Mouse (Mus musculus) large intestine, adult 2 months (tissue): ENCODE measurements at regions not wholly inside any gene's neighbourhood (a gene's known extent, or its start where the extent isn't known, plus 50 kb on each side); places are given as distances from the start of the nearest gene placed in this dataset.

Source experiments
- DNase-seq: peaks from one replicate; pipeline ENCODE4 v3.0.0-alpha.2; 2012; ENCODE audit warnings: low read depth, low spot score
- WGBS: fragments of 180-500 bp; shearing (Covaris S2); methylation state at CpG from one replicate; pipeline ENCODE4 v1.1.7; 2018; 5-methylcytosine and 5-hydroxymethylcytosine counted together

DNA sequence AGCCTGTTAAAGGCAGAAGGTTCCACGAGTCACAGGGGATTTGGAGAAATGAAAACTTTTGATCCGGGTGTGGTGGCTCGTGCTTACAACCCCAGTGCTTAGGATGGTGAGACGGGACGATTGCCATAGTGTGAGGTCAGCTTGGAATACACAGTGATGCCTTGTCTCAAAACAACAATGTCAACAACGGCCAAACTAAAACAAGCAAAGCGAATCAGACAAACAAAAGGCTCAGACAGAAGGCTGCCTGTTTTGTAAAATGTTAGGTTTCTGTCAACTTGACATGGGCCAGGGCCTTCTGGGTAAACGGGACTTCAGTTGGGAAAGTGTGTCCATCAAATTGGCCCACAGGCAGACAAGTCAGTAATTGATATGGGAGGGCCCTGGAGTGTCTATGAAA is 201.6 kb downstream of the Etnk1 start:
- DNase-seq = no peak
- WGBS = 53% methylated on average over 8 of the region's 8 CpGs

GRCm38 (mm10) chr6:143372487-143372886 is 205.5 kb downstream of the Etnk1 start:
- no peak for DNase-seq
- 67% methylated on average over 5 of the region's 5 CpGs for WGBS

DNA sequence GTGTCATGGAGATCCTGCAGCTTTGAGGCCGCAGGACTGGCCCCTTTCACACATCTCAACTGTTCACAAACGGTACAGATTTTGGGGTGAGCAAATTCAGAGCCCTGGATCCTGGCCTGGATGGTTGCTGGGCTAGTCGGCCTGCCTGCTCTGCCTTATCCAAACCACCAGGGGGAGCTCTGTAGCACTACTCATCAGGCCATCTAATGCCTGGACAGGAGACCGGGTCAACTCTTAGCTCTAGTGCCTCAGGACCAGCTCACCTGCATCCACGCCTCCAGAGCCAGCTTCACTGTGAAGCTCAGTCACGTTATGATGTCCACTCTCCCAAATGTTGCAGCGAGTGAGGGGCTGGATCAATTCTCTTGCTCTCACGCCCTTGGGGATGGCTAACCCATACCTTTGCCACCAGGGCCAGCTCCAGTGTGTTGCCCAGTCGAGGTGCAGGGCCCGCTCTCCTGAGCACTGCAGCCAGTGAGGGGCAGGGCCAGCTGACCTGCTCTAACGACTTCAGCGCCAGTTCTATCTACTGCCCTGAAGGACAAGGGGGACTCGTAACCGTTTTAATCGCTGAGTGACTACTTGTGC is 206.8 kb downstream of the Etnk1 start:
- peak; percentile 22 for DNase-seq
- 58% methylated on average over 15 of the region's 15 CpGs for WGBS

DNA sequence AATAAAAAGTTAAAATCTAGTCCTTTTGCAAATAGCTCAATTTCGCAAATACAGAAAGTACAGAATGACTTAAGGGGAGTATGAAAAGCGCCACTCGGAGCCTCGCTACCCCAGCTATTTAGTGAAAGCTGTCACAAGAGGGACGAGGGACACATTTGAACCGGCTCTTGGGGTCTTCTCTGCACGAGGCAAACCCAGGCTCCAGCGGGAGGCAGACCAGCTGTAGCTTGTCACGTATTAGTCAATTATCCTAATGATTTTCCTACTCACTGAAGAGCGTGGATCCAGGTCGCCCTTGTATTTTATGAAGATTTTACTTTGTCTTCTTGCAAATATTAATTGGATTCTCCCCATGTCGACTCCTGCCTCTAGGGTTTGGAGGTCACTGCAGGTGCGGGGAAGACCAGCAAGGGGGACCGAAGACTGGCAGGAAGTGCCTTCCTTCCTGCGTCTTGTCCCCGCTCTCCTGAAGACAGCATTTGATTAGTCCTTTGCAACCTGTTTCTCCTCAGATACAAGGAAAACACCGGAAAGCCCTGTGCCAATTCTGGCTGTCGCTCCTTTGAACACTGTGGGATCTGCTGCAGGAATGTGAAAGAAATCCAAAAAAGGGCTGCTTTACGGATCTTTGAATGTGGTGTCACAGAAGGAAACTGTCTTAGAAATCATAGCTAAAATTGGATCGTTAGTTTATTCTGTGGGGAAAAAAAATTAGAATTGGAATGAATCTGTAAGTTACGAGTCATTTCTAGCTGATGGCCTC is 209.1 kb downstream of the Etnk1 start:
- WGBS = 84% methylated on average over 21 of the region's 21 CpGs
- DNase-seq = no peak

DNA sequence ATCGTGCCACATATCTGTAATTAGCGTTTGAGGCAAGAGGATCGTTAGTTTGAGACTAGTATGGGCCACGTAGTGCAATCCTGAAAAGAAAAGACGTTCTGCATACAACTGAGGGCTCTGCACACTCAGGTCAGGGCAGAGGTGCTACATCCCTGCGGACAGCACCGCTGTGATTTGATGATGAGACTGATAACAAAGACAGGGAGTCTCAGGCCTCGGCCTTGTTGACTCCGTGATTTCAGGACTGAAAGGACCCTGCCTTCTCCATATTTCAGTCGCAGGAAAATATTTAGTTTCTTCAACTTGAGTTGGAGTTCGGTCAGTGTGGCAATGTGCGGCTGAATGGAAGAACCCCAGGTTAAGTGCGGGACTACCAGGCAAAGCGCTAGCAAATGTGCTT is 210.1 kb downstream of the Etnk1 start:
- WGBS = 89% methylated on average over 14 of the region's 14 CpGs

GRCm38 (mm10) chr6:143378126-143378525 is 211.1 kb downstream of the Etnk1 start:
- no peak for DNase-seq
- WGBS = 93% methylated on average over 9 of the region's 9 CpGs

More for the DNA sequence above, 210.1 kb downstream of the Etnk1 start:
- DNase-seq = no peak

- 87% methylated on average over 3 of the region's 3 CpGs for WGBS
- DNase-seq = no peak
Observed at GRCm38 (mm10) chr6:143380490-143380889, 213.5 kb downstream of the Etnk1 start.

DNA sequence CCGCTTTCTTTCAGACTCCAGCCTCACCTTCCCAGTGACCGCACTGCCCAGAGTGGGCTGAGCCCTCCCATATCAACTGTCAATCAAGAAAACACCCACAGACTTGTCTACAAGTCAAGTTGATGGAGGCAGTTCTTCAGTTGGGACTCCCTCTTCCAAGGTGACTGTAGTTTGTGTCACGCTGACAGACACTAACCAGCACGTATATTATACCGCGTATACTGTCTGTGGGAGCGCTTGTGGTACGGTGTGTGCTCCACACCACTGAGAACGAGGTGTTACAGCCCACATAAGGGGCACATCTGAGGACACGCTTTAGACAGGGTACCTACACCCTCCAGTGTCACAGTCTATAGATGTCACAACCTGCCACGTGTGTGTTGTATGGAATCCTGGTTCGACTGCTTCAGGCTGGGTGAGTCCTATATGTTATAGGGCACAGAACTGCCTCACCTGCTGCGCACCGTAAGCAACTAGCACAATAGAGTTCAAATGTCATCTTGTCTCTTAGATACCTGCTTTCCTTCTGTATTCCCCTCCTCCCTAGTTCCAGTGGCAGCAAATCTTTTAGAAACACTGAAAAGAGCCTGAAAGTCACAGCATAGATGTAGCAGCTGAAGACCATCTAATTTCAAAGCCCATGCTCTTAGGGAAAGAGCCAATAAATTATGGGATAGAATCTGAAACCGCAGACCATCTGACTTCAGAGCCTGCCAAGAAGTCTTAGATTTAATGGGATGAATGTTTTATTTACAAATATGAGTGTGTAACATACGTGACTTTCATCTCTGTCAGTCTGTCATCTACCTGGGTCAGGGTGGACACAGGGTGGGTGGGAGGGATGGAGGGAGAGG is 219.8 kb downstream of the Etnk1 start:
- DNase-seq = no peak
- 85% methylated on average over 16 of the region's 16 CpGs for WGBS

DNA sequence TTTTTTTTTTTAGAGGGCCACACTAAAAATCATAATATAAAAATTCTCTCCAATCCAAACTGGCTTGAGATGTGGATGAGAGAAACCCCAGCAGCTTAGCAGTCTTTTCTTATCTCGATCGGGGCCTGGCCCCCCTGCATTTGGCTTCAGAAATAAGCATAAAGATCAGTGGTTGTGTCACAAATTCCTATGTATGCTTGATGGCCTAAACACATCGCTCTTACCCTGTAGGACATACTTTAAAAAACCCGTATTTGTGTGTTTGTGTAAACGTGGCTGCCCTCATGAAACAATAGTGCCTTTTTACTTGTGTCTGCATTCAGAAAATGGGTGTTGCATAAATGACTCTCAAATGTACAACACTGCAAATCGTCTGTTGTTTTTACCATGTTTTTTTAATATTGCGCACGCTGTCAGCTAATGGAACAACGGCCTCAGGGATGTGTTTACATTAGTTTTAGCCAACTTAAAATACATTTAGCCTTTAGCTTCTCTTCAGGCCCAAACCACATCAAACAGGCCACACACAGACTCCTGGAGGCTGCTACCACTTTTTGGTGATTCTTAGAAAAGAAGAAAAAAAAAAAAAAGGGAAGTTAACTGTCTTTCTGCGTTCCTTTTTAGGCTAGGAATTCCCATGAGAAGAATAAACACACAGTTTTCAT is 226.7 kb downstream of the Etnk1 start:
- 61% methylated on average over 10 of the region's 10 CpGs for WGBS
- DNase-seq = no peak

GRCm38 (mm10) chr6:143394377-143394776 is 227.4 kb downstream of the Etnk1 start:
- 85% methylated on average over 15 of the region's 15 CpGs for WGBS
- no peak for DNase-seq

DNA sequence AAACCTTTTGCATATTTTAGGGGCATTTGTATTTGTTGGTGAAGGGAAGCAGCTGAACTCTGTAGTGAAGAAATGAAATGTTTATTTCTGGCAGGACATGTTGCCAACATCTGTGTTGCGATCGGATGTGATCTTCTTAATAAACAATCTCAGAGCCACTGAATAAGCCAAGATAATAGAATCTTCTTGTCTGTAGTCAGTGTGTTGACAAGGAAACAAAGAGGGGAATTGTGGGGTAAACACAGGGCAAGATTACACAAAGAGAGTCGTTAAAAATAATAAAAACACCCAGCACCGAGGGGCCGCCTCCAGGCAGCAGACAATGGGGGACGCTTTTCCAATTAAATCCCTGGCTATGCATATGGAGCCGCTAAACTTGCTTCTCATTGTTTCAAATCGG is 234.4 kb downstream of the Etnk1 start:
- WGBS = 41% methylated on average over 8 of the region's 8 CpGs
- DNase-seq = no peak

DNA sequence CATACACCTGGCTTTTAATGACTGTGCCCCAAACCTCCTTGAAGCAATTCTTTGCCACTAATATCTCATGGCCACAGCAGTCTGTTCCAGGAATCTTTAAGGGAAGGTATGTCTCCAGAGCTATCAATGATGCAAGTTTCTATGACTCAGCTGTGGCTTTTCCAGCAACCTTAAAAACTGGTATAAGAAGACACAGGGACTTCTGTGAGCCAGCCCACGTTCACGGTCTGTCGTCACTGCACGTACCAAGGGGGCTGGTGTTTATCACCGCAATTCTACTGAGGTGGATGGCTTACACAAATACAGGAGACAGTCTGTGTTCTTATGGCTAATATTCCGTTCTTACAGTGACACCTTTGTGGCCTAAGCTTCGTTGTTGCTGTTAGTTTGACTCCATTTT is 234.9 kb downstream of the Etnk1 start:
- no peak for DNase-seq
- WGBS = 73% methylated on average over 7 of the region's 7 CpGs

DNA sequence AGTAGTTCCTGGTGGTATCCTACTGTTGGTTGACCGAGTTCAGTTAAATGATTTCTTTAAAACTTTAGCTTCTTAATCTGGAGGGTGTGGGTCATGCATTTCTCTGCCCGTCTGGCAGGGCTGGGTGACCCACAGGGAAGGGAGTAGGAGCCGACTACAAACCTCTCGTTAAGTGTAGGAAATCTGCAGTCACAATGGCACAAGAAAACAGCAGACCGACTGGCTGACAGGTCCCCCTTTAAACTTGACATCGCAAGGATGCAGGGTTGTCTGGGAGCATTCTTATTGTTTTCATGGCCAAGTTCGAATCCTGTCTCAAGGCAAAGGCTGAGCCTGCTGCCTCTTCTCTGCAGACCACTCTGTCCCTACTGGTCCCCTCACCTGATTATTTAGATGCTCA is 235.7 kb downstream of the Etnk1 start:
- 79% methylated on average over 7 of the region's 7 CpGs for WGBS
- no peak for DNase-seq

DNA sequence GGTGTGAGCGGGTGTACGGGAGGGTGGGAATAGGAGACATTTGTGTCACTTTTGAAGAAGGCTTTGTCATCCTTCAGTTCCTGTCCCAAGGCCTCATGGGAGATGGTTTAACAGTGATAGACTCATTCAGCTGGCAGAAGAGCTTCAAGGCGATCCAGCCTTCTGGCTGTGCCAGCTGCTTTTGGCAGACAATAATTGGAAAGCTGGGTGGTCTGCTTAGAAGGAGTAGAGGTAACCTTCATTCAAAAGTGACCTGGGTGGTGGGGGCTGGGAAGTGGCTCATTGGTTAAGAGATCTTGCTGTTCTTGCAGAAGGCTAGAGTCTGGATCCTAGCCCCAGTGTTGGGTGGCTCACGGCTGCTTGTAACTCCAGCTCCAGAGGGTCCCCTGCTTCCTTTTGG is 237.5 kb downstream of the Etnk1 start:
- DNase-seq = no peak
- 86% methylated on average over 4 of the region's 4 CpGs for WGBS

GRCm38 (mm10) chr6:143412056-143412455 is 245.0 kb downstream of the Etnk1 start:
- WGBS = 85% methylated on average over 5 of the region's 5 CpGs
- no peak for DNase-seq

DNA sequence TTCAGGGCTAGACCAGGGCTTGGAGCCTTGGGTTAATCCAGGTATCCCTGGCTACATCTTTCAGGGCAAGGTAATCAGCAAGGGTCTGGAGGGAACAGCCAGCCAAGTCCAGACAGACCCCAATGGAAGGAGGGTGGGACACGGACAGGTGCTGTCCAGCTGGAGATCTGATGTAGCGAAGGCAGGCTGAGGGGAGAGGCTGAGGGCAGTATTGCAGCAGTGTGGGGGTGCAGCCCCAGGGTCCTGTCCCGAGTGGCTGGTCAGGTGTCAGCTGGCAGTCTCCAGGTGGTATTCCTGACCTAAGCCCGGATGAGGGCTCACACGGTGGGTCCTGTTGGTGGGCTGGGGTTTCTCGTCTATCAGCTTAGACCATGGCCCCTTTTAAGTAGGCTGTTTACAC is 245.7 kb downstream of the Etnk1 start:
- no peak for DNase-seq
- 92% methylated on average over 6 of the region's 6 CpGs for WGBS

DNA sequence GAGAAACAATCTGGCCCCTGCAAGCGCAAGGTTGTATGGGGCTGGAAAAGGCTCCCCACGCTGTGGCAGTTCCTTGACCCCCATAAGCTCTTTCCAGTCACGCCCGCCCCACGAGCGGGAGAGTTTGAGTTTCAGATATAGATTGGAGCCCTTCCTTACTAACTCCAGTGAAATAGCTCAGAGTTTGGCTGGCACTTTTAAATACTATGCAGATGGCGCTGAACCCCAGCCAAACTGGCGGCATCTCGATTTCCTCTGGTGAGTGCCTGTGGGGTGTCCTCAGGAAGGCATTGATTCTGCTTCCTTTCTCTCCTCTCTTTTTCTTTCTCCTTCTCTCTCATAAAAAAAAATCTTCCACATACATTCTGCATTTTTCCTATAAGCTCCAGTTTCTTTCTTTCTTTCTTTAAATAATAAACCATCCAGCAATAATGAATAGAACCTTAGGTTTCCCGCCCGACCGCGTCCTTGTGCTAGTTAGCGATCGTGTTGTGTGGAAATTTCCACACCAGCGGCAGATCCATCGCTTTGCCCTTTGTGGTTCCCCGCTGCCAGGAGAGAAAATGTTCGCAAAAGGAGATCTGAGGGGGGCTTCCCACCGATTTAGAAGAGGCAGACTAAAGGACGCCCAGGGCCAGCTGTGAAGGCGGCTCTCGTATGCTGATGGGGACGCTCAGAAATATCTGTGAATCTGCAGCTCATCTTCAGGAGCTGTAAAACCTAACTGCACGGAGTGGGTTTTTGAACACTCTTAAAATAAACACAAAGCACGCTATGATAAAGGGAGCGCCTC is 247.8 kb downstream of the Etnk1 start:
- WGBS = 88% methylated on average over 27 of the region's 27 CpGs
- DNase-seq = no peak

DNA sequence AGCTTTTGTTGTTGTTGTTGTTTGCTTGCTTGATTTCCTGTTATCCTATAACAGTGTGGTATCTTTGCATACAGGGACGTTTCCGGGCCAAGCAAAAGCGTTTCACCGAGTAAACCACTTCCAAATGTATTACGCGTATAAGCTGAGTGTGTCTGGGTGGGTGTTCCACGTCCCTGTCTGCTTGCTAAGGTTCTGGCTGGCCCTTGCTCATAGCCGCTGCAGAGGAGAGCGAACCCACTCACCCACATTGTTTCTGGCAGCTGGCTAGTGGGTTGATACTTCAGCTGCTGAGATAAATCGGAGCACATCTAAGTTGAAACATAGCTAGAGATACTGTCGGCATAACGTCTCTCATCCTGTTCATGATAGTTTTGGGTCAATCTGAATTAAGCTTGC is 248.4 kb downstream of the Etnk1 start:
- DNase-seq = no peak
- WGBS = 89% methylated on average over 12 of the region's 12 CpGs

DNA sequence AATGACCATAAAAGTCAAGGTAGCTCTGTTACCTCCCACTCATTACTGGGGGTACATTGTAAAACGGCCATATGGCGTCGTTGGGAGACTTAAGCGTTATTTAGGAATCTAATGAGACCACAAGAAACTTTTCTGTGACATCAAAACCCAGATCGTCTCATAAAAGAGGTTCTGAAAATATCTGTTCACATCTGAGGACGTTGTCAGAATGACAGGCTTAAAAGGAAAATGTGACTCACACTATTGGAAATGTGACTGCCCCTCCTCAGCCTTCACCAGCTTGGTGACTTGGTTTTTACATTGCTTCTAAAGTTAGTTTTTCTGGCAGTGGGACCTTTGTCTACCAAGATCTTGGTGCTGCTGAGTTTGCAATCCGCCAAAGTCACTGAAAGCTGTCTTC is 252.9 kb downstream of the Etnk1 start:
- WGBS = 85% methylated on average over 7 of the region's 7 CpGs

More for the DNA sequence above, 252.9 kb downstream of the Etnk1 start:
- DNase-seq = no peak
